Mouse (Mus musculus) limb, embryonic 10.5 days (tissue): ENCODE measurements around the gene Fam160a1. TPM values are rescaled to one million over a fixed set of nuclear protein-coding genes. Genes with fewer than 3 reads are reported as not detected.

Experiments
- DNase-seq: peaks from one replicate; pipeline ENCODE4 v3.0.0-alpha.2; 2017; ENCODE audit warnings: low spot score
- H3K27ac ChIP-seq: fragments of 300-500 bp; sonication (generic); 2 replicates; pipeline ENCODE4 v1.5.1; 2016; ENCODE audit warnings: mild to moderate bottlenecking
- H3K27me3 ChIP-seq: fragments of 300-500 bp; sonication (generic); 2 replicates; pipeline ENCODE4 v1.6.1; 2016; ENCODE audit warnings: low read depth, mild to moderate bottlenecking; ENCODE audit not compliant: poor library complexity, severe bottlenecking
- H3K36me3 ChIP-seq: fragments of 300-500 bp; sonication (generic); 2 replicates; pipeline ENCODE4 v1.6.1; 2016; ENCODE audit warnings: mild to moderate bottlenecking, moderate library complexity
- H3K4me1 ChIP-seq: fragments of 300-500 bp; sonication (generic); 2 replicates; pipeline ENCODE4 v1.6.1; 2016
- H3K4me3 ChIP-seq: fragments of 300-500 bp; sonication (generic); 2 replicates; pipeline ENCODE4 v1.5.1; 2016; ENCODE audit warnings: mild to moderate bottlenecking, moderate library complexity
- H3K9me3 ChIP-seq: fragments of 300-500 bp; sonication (generic); replicated peaks from 2 replicates; pipeline ENCODE4 v1.6.1; 2016; ENCODE audit warnings: mild to moderate bottlenecking
- WGBS: fragments of 180-500 bp; shearing (Covaris S2); methylation state at CpG from one replicate; pipeline ENCODE4 v1.1.7; 2016; 5-methylcytosine and 5-hydroxymethylcytosine counted together
- polyA plus RNA-seq: library from polyadenylated mRNA; unstranded; fragments of >200 nt; fragmentation: Nextera tagmentation; extraction: Ambion mirVana; gene quantifications from 2 replicates; pipeline ENCODE4 v1.2.1, GENCODE M21; 2016

The Fam160a1 gene
- polyA plus RNA-seq, 1 experiment from 2014 or later, result 1.5 TPM

DNA sequence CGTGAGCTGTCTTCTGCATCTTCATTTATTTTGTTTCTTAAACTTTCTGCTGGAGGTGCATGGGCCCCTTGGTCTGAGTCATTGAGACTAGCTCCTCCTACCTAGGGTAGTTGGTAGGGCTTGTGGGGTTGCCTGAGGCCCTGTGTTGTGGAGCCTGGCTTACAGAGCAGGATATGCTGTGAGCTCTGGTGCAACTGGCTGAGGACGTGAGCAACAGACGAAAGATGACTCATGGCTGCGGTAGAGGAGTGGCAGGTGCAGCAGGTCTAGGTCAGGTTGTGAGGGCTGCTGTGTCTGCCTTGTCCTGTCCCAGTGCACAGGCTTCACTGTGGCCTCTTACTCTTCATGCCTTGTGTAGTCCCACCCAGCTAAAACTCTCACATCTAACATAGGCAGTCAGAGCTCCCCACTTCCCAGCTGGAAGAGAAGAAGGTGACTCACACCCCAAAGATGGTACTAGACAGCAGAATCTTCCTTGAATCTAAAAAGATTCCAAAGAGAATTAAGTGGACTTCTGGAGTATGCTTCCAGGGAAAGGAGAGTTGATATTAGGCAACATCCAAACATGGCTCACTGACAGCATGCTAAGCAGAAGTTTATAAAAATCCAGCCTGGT is 187.1 kb downstream of the Fam160a1 start:
- Histone ChIP-seq H3K4me1 (no peaks in the 10 kb centered on the region), H3K36me3 (peaks cover 4% of the 10 kb centered on the region; the same call in 1 of the 2 replicates), H3K27me3 (no peaks in the 10 kb centered on the region), H3K9me3 (no peaks in the 10 kb centered on the region), H3K27ac (no peak overlapping the region), H3K4me3 (no peak overlapping the region)
- WGBS, result 89% methylated on average over 4 of the region's 4 CpGs
- DNase-seq, result no peak

DNA sequence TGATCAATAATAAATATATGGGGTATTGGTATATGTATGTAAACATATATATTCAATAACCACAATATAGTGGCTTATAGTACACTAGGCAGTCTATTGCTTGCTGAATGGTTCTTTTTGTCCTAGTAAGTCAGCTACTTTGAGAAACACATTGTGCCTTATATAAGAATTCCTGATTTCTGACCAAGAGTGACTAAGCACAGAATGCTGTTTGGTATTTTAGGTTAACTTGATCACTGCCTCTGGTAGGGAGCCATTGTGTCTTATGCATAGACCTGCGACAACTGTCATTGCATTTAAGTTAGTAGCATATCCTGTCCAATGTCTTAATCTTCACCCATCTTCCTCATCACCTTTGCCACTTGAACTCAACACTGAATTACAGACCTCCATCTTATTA is 197.3 kb downstream of the Fam160a1 start:
- Histone ChIP-seq H3K27ac (no peak overlapping the region), H3K4me1 (no peaks in the 10 kb centered on the region), H3K27me3 (no peaks in the 10 kb centered on the region), H3K36me3 (peaks cover 29% of the 10 kb centered on the region), H3K4me3 (no peak overlapping the region), H3K9me3 (no peaks in the 10 kb centered on the region)
- no peak for DNase-seq
- 92% methylated on average over 1 of the region's 1 CpGs for WGBS

DNA sequence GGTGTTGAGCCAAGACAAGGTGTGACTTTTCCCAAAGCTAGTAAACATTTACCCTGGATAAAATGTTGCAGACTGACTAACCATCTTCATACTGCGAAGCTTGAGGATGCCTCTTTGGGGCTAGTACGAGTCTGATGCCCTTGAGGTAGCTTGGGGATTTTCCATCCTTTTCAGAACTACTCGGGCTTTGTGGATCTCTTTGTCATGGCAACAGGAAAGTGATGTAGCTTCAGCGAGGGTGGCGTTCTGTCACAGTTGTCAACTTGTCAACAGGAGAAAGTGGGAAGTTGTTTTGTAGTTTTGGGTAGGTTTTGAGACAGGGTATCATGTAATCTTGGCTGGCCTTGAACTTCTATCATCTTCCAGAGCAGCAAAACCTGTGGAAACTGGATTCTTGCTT is 197.7 kb downstream of the Fam160a1 start:
- Histone ChIP-seq H3K4me3 (no peak overlapping the region), H3K27ac (no peak overlapping the region), H3K27me3 (no peaks in the 10 kb centered on the region), H3K9me3 (no peaks in the 10 kb centered on the region), H3K36me3 (peaks cover 29% of the 10 kb centered on the region), H3K4me1 (no peaks in the 10 kb centered on the region)
- WGBS, result 95% methylated on average over 5 of the region's 5 CpGs
- no peak for DNase-seq

DNA sequence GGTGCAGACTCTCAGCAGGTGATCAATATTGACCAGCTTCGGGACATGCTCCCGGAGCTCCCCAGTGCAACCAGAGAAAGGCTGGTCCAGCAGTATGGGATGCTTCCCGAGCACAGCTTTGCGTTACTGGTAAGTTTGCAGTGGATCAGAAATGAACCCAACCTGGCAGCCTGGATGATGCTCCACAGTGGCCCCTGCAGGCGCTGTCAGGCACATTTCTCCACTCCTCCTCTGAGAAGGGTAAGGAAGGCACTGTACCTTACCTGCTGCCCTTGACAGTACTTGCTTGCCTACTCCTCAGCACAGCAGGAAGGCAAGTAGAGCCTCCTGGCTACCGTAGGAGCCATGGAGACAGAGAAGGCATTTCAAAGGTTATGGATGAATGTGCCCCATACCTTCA is 198.2 kb downstream of the Fam160a1 start:
- Histone ChIP-seq H3K27me3 (no peaks in the 10 kb centered on the region), H3K4me1 (no peaks in the 10 kb centered on the region), H3K9me3 (no peaks in the 10 kb centered on the region), H3K36me3 (peaks cover 29% of the 10 kb centered on the region), H3K27ac (no peak overlapping the region), H3K4me3 (no peak overlapping the region)
- WGBS, result 83% methylated on average over 6 of the region's 6 CpGs
- no peak for DNase-seq

DNA sequence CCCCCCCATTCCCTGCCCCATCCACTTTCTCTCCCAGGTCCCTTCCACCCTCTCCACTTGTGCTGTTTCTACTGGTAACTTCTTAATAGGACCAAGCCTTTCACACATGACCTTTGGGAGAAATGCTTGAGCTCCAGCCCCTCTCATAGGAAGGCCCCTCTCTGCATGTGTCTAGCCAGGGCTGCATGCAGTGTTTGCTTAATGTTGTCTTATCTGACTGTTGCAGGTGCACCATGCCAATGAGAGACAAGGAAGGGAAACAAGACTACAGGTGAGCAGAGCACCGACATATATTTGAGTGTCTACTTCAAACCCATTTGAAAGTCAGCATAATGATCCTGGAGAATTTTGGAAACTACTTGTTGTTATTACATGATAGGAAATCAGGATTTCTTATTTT is 200.7 kb downstream of the Fam160a1 start:
- DNase-seq, result no peak

More for the DNA sequence above, 200.7 kb downstream of the Fam160a1 start:
- 95% methylated on average over 1 of the region's 1 CpGs for WGBS
- Histone ChIP-seq H3K27me3 (no peaks in the 10 kb centered on the region), H3K36me3 (peaks cover 30% of the 10 kb centered on the region), H3K4me3 (no peak overlapping the region), H3K4me1 (no peaks in the 10 kb centered on the region), H3K9me3 (no peaks in the 10 kb centered on the region), H3K27ac (no peak overlapping the region)

Other genes starting within 250 kb of the Fam160a1 start
- 26.5 and 29.5 TPM in 2 replicates for gene Gatb, start 243.2 kb downstream of the Fam160a1 start, polyA plus RNA-seq
- gene Glt28d2, start 70.2 kb upstream of the Fam160a1 start, polyA plus RNA-seq, result 0.18 and 0.85 TPM in 2 replicates
- 0.97 and 3.1 TPM in 2 replicates for gene Gm37240, start 70.2 kb upstream of the Fam160a1 start, polyA plus RNA-seq
- 15.0 and 20.3 TPM in 2 replicates for gene Sh3d19, start 153.8 kb upstream of the Fam160a1 start, polyA plus RNA-seq
- 0.31 TPM in 1 of 2 replicates, not detected in the other for gene Prss48, start 185.2 kb upstream of the Fam160a1 start, polyA plus RNA-seq